Mouse (Mus musculus) kidney, postnatal 4 days (tissue): ENCODE data around the gene Serpinf2.
"Not testable (repeated sequence)": the region's sequence is repeated elsewhere in the genome, so short reads cannot be mapped to it uniquely, and the experiment has no call there.

Experiments
- DNase-seq, 2 experiments: peaks; one replicate each; pipeline ENCODE4 v3.0.0; 2021; ENCODE audit warnings: mixed read lengths in 2 of 2

Gene Serpinf2

DNA sequence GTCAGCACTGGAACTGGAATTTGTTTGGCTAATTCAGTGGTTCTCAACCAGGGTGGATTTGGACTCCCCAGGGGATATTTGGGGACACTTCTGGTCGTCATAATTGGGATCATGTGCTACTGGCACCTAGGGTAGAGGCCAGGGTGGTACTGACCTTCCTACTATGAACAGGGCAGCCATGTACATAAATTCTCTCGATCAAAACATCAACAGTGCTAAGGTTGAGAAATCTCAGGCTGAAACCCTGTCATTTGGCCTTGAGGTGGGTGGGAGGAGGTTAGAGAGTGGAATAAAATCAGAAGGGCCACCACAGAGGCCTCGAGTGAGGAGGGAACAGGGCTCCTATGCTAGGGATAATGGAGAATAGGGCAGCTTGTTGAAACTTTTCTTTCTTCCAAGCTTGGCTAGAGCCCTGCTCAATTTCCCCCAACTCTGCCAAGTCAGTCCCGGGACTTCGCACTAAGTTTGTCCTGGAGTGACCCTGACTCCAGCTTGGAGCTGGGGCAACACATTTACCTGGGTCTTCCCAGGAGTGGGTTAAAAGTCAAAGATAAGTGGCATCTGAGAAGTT is 19.8 kb upstream of the Serpinf2 start:
- DNase-seq, result peak in 1 of 2 experiments; percentile 29

DNA sequence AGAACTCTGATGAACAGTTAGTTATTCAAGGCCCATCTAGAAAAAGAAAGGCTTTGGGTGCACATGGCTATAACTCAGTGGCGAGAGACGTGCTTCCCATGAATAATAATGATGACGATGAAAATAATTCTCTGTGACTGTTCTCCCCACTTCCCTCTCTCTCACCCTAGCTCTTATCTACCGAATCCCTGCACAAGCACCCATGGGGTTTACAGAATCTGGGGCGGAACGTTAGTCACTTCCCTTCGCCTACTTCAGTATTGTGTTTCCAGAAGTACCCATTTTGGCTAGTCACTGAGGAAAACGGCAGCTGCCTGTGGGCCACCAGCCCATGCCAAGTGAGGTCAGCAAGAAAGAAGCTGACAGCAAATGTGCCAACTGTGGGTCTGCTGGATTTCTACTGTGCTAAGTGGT is 19.2 kb upstream of the Serpinf2 start:
- DNase-seq, result no peak

DNA sequence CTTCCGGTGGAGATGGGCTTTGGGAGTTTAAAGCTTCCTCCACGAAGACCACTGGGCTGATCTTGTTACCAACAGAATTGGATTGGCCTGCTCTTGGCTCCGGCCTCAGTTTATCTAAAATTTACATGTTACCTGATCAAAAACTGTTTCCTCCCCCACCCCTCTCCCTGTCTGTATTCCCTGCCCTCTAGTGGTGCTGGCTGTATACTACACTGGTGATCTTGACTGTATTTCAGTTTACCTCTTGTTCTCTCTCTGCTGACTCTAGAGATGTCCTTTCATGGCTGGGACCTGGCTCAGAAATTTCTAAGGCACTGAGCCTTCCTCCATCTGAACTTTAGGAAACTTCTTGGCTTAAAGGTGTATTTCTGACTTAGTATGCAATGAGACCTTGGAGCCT is 18.8 kb upstream of the Serpinf2 start:
- DNase-seq, result peak in 1 of 2 experiments; percentile 51

DNA sequence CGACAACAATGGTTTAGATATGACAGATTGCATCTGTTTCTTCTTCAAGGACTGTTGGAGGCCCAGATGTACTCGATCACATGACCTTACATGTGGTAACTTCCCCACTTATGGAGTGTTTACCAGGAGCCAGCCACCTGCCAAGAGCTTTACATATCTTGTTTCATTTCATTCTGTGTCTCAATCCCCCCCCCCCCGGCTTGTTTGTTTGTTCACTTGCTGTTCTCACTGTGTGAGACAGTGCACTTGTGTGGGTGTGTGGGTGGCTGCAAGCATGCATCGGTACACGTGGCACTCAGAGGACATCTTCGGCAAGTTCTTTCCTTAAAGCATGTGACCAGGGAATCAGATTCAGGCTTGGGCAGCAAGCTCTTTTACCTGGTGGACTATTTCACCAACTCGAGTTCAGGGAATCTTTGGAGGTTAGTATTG is 17.1 kb upstream of the Serpinf2 start:
- no peak for DNase-seq

DNA sequence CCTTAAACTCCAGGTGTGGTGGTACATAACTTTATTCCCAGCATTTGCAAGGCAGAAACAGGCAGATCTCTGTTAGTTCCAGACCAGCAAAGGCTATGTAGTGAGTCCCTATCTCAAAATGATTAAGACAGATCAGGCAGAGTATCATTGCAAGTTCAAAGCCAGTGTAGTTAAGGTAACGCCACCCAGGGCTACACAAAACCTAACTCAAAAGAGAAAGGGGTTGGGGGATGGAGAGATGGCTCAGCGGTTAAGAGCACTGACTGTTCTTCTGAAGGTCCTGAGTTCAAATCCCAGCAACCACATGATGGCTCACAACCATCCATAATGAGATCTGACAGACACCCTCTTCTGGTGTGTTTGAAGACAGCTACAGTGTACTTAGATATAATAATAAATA is 16.6 kb upstream of the Serpinf2 start:
- not testable (repeated sequence) for DNase-seq

DNA sequence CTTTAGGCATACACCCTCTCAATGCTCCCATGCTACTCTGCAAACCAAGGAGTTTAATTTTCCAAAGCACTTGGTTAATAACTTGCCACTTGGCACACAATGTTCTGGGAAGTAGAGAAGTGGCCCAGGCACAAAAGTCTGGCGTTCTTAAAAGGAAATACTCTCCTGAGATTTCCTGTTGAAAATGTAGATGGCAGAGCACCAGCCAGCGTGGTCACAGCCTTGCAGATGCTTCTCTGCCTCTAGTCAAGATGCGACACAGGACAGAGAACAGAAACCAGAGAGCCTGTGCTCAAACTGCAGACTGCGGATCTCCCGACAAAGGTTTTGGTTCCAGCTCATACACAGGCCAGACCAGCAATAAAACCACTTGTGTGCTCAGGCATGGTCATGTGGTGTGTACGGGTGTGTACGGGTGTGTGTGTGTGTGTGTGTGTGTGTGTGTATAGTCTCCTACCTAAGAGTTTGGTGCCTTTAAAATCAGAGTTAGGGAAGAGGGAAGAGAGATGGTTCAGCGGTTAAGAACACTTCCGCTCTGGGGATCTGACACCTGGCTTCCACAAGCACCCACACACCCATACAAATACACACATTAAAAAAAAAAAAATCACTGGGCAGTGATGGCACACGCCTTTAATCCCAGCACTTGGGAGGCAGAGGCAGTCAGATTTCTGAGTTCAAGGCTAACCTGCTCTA is 15.8 kb upstream of the Serpinf2 start:
- DNase-seq, result no peak

DNA sequence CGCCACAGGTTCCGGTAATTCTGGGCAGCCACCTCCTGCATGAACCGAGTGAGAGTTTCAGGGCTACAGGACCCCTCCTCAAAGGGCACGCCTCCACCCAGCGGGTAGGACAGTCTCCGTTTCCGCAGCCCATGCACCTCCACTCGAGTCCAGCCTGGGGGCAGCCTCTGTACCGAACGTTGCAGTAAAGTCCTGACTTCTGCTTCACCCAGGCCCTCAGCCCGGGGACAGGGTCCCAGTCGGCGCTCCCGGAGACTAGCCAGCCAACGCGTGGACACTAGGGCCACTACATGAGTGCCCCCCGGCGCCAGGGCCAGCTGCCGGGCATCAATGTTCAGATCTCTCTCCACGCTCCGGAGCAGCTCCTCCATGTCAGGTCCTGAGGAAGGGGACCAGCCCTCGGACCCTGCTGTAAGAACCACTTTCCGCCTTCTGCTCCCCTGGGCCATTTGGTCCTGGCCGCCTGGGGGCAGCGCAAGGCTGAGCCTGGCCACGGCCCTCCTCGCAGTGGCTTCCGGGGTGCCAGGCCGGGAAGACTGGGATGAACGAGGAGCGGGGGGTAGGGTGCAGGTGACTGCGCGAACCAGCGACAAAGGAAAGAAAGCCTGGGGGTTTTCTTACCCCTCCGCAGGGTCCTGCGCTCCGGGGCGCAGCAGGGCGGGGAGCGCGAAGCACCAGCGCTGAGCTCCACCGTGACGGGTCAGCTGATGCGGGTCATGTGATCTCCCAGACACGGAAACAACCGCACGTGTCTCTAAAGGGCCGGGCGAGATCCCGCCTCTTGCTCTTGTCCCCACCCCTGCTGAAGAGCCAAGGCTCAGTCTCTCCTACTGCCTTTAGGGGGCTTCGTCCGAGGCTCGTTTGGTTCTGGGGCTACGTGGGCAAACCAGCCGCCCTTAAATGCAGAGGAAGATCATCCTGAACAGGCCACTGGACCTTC is 14.9 kb upstream of the Serpinf2 start, which contains the start of gene Wdr81:
Gene Wdr81 (minus strand): TSS at position 727 of the 940 bp plus-strand sequence.
- peak; percentile 90 to 94 for DNase-seq

DNA sequence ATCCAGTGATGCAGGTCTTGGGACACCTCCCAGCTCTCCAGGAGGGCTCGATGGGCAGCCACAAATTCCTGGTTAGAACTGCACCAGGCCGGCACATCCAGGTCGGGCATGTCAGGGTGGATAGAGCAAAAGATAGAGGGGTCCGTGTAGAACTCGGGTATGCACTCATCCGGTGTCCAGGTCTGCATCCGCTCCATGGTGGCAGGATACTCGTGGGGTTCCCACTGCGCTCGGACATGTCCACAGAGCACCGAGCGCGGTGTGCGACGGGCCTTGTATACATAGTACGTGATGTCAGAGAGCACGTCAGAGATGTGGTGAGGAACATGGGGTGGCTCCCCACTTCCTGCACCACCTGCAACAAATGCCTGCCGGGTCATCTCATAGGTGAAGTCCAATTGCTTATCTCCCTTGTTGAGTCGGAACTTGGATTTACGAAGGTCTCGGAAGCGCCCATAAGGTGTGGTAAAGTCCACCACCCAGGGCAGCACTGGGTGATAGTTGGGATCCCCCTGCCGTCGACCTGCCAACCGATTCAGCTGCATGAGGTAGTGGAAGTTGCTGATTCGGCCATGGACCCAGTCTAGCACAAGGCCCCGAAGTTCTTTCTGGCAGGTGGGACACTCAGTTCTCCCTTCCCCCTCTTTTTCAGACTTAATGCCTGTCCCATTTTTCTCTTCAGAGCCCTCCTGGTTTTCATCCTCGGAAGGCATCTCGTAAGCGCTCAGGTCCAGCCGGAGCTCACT is 13.6 kb upstream of the Serpinf2 start:
- no peak for DNase-seq

DNA sequence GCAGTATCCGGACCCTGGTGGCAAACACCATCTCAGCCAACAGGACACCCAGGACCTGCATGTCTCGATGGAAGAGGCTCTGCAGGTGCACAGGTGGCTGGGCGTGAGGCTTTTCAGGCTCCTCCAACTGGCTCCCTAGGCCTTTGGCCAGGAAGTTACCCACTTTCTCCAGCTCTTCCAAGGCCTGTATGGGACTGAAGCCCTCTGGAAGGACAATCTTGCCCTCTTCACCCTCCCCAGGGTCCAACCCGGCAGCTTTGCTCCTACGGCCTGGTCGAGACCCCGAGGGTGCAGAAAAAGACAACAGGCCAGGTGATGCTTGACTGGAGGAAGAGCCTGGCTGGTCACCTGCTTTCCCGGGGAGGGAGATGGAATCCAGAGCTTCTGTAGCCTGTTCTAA is 12.7 kb upstream of the Serpinf2 start:
- DNase-seq, result no peak

DNA sequence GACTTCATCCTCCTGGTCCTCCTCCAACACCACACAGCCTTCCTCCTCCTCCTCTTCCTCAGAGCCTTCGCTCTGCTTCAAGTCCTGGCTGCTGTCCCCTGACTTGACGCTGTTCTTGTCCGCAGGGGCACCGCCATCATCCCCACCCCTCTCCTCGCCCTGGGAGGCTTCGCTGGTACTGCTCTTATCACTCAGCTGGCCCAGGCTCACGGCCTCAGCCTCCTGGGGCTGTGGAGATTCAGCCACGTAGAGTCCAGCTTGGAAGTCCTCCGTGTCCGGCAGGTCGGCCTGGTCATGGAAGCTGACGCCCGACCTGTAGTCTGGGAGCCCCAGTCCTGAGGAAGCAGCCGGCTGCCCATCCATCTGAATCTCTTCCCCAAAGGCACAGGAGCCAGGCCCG is 11.5 kb upstream of the Serpinf2 start:
- DNase-seq, result no peak

DNA sequence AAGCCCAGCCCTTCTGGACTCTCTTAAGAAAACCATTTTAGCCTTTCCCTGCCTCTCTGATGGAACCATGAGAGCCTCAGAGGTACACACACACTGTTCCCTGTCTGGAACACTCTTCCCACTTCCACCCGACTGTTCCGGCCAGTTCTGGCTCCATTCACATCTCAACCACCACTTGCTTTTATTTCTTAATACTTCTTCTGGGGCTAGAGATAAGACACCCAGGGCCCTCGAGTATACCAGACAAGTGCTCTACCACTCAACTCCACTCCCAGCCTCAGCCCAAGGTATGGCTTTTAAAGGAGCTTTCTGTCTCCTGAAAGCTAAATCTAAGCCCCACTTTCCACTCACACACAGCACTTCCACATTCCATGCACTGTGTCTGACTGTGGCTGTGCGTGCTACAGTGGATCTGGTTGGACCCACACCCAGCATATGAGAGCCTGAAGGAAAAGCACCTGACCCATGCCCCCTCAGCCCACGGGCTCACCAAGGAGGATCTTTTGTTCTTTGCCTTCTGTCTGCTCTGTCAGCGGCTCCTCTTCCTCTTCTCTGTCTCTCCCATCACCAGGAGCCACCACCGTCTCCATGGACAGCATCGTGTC is 11.0 kb upstream of the Serpinf2 start:
- DNase-seq, result no peak

DNA sequence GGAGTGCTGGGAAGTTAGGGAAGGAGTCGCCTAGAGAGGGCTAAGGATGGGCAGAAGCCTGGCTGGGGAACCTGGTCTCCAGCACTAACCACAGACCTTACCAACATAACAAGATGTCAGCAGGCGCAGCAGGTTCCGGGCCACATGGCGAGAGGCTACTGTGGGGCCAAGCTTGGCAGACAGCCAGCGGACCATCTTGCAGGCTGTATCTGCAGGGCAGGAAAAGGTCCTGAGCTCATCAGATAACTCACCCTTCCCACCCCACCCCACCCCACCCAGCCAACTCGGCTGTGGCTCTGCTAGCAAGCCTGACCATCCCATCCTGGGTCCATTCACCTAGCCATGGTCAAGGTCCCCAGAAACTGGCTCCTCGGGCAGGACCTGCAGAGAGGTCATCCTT is 10.3 kb upstream of the Serpinf2 start:
- no peak for DNase-seq

DNA sequence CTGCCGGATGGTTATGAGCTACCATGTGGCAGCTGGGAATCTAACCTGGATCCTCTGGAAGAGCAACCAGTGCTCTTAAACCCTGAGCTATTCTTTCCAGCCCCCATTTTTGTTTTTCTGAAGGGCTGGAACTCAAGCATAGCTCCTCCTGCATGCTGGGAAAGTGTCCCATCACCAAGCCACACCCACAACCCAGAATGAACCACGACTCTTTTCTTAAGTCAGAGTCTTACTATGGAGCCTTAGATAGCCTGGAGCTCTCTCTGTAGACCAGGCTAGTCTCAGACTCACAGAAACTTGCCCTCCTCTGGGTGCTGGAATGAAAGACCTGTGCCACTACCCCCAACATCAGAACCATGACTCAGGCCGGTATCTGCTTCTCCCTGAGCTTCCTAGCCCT is 9.2 kb upstream of the Serpinf2 start:
- no peak for DNase-seq

DNA sequence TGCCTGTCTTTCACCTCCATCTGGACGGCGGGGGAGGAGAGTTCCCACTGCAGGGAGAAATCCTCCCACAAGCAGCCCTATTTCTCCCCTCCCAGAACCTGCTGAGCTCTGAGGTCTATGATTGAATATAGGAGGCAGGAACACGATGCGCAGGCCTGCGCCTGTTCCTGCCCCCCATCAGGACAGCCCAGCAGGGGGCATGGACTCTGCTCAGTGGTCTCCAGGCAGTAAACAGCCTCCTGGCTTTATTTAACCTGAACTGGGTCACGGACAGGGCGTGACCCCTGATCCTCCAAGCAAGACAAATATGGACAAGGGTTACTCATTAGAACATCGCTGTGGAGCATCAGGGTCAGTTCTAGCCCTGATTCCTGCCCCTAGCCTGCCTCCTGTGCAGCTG is 4.3 kb upstream of the Serpinf2 start:
- DNase-seq, result peak; percentile 63 to 73

DNA sequence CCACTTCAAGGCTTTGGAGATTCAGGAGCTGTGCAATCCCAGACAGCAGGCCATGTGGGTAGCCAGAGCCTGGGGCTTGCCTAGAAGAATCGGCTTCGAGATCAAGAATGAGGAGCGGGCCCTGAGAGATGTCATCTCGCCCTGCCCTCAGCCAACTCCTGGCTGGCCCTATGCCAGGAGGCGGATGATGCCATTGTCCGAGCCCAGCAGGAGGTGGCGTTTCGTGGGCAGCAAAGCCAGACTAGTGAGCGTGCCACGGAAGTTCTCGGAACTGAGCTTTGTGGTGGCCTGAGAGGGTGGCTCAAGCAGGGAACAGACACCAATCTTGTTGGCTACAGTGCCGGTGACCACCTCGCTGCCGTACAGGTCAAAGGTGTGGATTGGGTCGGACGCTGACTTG is 2.2 kb upstream of the Serpinf2 start:
- DNase-seq, result peak in 1 of 2 experiments; percentile 9

DNA sequence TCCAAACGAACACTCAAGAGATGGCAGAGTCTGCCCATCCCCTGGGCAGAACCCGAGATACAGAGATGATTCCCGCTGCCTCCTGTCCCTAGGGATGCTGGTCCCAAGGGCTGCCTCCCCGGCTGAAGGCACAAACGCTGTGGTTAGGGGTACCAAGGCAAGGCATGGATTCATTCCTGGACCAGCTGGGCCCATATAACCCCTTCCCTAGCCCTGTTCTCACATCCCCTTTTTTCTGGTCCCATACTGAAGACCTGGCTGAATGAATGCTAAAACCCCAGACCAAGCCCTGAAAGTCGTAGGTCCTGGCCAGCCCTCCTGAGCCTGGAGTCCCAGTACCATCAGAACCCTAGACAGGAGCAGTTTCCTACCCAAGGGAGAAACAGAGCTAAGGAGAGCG is 1.6 kb upstream of the Serpinf2 start:
- DNase-seq, result no peak

DNA sequence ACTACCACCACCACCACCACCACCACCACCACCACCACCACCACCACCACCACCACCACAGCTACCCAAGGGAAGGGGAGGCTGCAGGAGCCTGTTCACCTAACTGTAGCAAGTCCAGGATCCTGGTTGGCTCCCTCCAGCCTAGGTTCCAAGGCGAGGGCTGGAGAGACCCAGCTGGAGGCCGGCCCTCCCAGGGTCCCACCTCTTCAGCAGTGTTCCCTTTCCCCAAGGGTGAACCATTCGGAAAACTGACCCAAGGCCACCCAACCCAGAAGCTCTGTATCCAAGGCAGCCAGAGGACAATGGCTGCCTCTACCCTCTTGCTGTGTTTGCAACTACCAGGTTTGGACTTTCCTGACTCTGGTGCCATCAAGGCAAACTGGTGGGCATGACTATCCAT is 560 bp upstream of the Serpinf2 start:
- no peak for DNase-seq

DNA sequence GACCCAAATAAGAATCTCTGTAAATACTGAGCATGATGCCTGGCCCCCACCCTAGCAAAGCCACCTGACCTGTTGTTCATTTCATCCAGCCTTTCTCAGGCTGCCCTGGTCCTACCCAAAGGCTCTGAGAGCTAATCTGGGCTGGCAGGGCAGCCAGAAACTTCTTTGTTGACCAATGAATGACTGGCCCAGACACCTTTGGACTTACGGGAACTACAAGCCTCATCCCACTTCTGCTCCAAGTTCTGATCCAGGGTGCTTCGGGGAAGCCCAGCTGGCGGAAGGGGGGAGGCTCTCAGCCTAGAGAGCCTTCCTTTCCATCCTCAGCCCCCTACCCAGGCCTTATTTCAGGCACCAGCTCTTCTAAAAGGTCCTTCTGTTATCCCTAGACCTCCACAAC is 587 bp downstream of the Serpinf2 start:
- peak in 1 of 2 experiments; percentile 8 for DNase-seq

DNA sequence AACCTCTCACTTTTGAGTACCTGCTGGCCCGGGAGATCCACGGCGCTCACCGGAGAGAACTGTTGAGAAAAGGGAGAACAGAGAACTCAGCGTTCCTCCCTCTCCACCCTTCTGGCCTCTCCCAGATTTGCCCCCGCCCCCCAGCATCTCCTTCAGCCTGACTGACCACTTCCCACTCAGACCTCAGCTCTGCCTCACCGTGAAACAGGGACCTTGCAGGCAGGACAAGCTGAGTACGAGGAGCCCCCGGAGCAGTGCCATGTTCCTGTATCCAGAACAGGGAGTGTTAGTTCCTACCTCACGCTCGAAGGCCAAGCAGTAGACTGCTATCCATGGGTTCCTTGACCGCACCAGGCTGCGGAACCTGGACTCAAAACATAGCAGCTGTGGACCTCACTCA is 1.2 kb downstream of the Serpinf2 start:
- DNase-seq, result no peak

DNA sequence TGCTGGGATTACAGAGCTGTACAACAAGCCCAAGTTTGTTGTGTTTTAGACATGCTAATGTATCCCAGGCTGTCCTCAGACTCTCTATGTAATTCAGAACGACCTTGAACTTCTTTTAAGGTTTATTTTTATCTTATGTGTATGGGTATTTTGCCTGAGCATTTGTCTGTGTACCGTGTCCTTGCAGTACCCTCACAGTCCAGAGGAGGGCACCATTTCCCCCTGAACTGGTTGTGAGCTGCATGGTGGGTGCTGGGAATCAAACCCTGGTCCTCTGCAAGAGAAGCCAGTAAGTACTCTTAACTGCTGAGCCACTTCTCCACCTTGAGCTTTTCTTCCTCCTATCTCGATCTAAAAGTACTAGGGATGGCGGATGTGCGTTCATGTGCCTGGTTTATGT is 5.3 kb downstream of the Serpinf2 start:
- DNase-seq, result no peak

DNA sequence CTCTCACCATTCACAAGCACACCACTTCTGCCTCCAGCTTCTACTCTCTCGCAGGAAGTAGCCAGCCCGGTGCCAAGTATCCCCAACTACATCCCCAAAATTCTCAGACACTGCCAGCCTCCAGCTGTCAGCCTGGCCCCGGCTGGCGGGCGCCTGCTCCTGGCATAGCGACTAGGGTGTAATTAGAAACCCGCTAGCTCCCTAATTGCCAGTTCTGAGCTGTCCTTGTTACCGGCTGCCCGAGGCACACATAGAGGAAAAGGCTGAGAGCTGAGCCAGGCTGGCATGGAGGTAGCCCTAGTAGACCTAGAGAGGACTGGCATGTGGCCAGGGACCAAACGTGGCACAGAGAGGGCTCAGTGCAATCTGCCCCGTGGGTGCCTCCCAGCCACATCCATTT is 8.1 kb downstream of the Serpinf2 start:
- DNase-seq, result no peak

DNA sequence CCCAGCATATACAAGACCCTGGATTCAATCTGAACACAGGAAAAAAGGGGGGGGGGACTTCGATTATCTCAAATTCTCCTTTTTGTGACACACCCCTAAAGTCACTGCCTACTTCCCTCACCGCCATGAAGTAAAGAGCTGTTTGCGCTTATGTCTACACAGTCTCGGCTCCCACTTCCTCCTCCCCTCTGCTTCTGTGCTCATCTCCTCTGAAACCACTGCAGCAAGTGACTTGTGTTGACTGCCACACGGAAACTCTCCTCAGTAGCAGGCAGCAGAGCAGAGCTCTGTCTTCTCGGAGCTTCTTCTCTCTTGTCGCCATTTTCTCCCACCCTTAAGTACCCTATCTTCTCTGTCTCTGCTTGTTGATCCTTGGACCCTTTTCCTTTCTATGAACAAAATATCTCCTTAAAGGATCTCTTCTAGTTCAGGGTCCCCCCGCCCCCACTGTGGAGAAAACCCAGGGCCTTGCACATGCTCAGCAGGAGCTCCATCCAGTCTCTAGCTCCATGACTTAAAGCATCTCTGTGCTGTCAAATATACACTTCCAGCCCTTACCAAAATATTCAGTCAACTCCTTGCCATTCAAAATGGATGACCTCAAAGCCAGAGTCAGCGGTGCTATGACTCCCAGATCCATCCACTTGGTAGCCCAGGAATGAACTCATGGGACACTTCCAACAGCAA is 10.2 kb downstream of the Serpinf2 start:
- DNase-seq, result no peak
